Mouse (Mus musculus): ENCODE measurements around the gene Zfp958. TPM values are rescaled to one million over a fixed set of nuclear protein-coding genes. Genes with fewer than 3 reads are reported as not detected.

Gene Zfp958
- polyA plus RNA-seq, 1 experiment = not detected

DNA sequence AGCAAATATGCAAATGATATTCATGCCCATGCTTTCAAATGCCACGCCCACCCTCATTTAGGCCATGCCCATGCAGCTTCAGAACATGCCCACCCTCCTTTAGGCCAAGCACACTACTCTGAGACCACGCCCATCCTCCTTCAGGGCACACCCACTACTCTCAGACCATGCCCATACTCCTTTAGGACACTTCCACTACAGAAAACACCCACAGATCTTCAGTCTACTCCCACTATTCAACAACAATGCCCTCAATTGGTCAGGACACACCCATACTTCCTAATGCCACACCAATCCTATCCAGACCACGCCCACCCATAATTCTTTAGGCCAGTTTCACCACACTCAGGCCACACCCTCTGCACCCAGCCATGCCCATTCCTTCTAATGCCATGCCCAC is 66.8 kb downstream of the Zfp958 start:
- Histone ChIP-seq H3K4me1 (ENCODE audit: control insufficient read depth) (peaks cover 24% of the 10 kb centered on the region), H3K36me3 (ENCODE audit: control insufficient read depth) (no peaks in the 10 kb centered on the region), H3K27me3 (ENCODE audit: control insufficient read depth) (no peaks in the 10 kb centered on the region), H3K4me3 (replicated peaks) (no peak overlapping the region), H3K9me3 (ENCODE audit: control insufficient read depth, low read length) (peaks cover 22% of the 10 kb centered on the region)
- TF ChIP-seq GATA1 (IDR thresholded peaks at IDR 0.05; ENCODE audit: low read length) (no peak), TAL1 (IDR thresholded peaks at IDR 0.05; ENCODE audit: low read length) (no peak)

Other genes with a start within 250 kb of the Zfp958 start
- 0.01 TPM in 1 of 2 replicates, not detected in the other for gene Cers4, start 120.1 kb upstream of the Zfp958 start, polyA plus RNA-seq (2012)
- 0.21 and 0.33 TPM in 2 replicates for gene Shcbp1, start 166.4 kb downstream of the Zfp958 start, polyA plus RNA-seq (2012)

All from erythroblast, embryonic 14.5 days (primary cell).